Mouse (Mus musculus) splenic B cell, adult 2 months (primary cell): Measurements from ENCODE around the gene Mepe.

ENCODE experiments used
- DNase-seq: peaks from one replicate; pipeline ENCODE4 v3.0.0-alpha.2; 2011; ENCODE audit warnings: low read depth, low spot score
- H3K27me3 ChIP-seq: 2 replicates; pipeline ENCODE4 v1.6.1; 2012; ENCODE audit warnings: mild to moderate bottlenecking, low read length, moderate library complexity, mixed read lengths; ENCODE audit not compliant: control insufficient read depth, poor library complexity, insufficient read depth, severe bottlenecking
- H3K36me3 ChIP-seq: 2 replicates; pipeline ENCODE4 v1.6.1; 2012; ENCODE audit warnings: mild to moderate bottlenecking, low read length, moderate library complexity, mixed read lengths; ENCODE audit not compliant: control insufficient read depth, poor library complexity, insufficient read depth, severe bottlenecking

Gene Mepe

DNA sequence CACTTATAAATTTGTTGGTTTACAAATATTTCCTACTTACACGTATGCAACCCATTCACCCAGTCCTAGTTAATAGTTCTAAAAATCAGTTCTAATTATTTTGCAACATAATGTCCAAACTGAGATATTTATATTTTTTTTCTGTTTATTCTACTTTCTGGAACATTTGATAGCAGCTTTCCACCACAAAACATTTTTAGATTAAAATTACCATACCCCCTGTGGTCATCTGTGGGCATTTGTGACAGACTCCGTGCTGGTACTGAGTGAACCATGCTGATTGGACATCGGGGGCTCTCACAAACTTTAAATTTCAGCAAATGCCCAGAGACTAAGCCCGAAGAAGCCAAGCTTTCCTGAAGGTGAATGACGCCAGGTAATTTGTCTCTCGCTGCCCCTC, at the start of gene Mepe:
Mepe (plus strand) TSS at position 301 of the 400 bp plus-strand sequence.
- H3K27me3 ChIP-seq, result no peaks in the 10 kb centered on the region
- no peaks in the 10 kb centered on the region for H3K36me3 ChIP-seq
- DNase-seq, result no peak

DNA sequence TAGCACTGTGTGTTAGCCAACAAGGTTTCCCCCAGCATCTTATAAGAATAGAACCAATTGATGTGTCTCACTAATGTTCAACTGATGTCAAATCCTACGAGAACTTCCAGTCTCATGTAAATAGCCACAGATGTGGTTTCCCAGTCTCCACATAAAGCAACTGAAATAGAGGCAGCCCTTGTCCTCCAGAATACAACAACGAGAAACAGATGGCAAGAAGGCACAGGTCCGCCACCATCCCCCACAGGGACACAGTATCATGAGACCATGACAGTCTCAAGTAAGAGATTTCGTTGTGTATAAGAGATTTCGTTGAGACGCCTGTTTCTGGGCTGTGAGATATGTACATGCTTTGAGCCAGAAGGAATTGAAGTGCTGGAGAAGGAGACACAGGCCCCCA, 30.9 kb upstream of the Mepe start:
- DNase-seq, result no peak
- H3K27me3 ChIP-seq, result no peaks in the 10 kb centered on the region
- no peaks in the 10 kb centered on the region for H3K36me3 ChIP-seq

DNA sequence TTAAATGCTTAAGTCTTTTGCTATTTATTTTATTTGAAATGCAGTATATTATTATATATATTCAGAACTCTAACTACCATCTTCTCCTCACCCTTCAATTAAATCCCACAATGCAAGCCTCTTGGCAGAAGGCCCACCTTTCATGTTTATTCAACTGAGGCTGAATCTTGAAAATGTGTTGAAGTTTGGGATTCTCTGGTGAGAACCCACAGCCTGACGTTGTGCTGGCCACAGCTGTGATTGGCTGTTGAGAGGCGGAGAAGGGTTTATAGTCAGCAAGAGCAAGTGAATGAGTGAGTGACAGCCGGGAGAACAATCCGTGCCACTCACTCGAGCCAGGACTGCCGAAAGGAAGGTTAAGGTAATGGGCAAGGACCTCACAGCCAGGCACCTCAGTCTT, 26.1 kb upstream of the Mepe start, which contains the start of gene Ibsp:
Ibsp (plus strand) TSS at position 178 of the 400 bp plus-strand sequence.
- no peaks in the 10 kb centered on the region for H3K27me3 ChIP-seq
- DNase-seq, result no peak

DNA sequence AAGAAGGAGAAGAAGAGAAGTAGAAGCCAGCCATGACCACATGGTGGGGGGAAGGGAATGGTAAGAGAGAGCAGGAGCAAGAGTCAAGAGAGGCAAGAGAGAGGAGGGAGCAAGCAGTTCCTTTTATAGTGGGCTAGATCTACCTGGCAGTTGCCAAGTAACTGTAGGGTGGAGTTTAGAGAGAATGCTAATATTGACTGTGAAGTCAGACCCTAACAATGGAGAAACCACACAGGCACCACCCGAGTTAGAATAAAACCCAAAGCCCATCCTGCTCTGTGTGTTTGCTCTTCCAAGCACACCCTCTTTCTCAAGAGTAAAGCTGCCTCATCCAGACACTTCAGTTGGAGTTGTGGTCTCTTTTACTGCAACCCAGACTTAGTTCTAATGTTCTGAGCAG, 11.1 kb upstream of the Mepe start:
- Histone ChIP-seq H3K36me3 (no peaks in the 10 kb centered on the region), H3K27me3 (no peaks in the 10 kb centered on the region)
- DNase-seq, result no peak

More for the DNA sequence above, 26.1 kb upstream of the Mepe start, which contains the start of gene Ibsp:
- no peaks in the 10 kb centered on the region for H3K36me3 ChIP-seq

DNA sequence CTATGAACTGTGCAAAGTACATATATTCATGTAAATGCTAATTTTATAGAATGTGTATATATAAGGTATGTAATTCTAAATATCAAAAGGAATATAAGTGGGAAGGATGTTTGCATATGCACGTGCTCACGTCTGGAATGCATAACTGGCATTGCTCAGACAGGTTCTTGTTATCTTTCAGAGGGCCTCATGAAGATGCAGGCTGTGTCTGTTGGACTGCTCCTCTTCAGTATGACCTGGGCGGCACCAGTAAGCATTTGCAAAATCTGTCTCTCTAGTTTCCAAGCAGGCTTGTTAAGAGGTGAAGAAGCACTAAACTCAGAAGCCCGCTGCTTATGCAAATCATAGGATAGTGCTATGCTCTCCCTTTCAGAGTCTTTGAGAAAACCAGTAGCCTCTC, 1.8 kb downstream of the Mepe start:
- Histone ChIP-seq H3K27me3 (no peaks in the 10 kb centered on the region), H3K36me3 (no peaks in the 10 kb centered on the region)
- DNase-seq, result no peak

DNA sequence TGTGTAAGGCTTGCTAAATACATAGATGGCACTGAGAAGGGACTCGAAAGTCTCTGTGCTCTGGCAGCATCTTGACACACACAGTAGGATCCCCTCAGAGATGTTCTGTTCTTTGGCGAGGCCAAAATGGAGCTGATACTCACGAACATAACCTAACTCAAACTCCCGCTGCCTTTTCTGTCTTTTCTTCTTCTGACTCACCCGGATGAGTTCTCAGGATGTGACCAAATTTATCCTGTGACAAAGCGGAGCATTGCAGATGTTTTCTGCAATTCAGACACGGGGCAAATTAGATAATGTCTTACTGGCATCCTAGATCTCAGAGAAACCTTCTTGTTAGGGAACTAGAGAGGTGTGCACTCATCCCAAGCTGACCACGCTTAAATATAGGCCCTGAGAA, 2.3 kb downstream of the Mepe start:
- no peak for DNase-seq
- Histone ChIP-seq H3K27me3 (no peaks in the 10 kb centered on the region), H3K36me3 (no peaks in the 10 kb centered on the region)

DNA sequence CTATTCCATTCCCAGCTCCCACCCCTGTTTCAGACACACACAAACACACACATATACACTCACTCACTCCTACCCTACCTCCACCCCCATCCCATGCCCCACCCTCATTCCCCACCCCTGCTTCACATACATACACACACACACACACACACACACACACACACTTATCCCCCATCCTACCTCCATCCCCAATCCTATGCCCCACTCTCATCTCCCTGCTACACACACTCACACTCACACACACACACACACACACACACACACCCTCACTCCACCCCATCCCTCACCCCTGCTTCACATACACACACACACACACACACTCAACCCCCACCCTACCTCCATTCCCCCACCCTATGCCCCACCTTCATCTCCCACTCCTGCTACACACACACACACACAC, 2.7 kb downstream of the Mepe start:
- no peaks in the 10 kb centered on the region for H3K36me3 ChIP-seq
- no peak for DNase-seq
- H3K27me3 ChIP-seq, result no peaks in the 10 kb centered on the region

DNA sequence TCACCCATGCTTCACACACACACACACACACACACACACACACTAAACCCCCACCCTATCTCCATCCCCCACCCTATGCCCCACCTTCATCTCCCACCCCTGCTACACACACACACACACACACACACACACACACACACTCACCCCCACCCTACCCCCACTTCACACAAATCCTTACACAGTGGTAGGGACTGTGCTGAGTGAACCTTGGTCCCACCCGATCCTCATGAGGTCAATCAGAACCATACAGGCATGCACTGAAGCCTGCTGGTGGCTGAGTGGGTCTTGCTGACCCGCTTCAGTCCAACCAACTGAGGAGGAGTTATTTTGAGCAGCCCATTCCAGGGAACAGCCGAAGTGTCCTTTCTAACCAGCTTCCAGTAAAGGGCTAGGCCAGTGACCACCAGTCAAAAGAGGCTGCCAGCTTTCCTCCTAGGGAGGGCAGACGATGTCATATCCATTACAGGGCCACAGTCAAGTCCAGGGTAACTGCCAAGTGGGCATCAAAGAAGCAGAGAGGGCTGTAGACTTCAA, 3.3 kb downstream of the Mepe start:
- no peak for DNase-seq
- no peaks in the 10 kb centered on the region for H3K36me3 ChIP-seq
- H3K27me3 ChIP-seq, result no peaks in the 10 kb centered on the region

DNA sequence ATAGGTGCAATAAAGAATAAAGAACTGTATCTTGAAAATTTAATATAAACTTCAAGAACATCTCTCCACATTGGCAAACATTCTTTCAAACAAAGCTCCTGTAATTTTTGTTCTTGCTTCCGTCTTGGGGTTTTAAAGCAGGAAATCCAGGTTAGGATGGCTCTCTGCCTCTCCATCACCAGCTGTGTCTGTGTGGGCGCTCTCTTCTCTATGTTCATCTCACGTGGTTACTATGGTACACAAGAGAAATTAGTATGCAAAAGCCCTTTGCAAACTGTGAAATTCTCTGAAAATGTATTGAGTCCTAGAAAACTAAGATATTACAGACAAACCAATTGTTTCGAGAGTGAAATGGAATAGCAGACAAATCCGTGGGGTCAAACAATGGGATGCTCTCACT, 4.3 kb downstream of the Mepe start:
- DNase-seq, result no peak
- Histone ChIP-seq H3K27me3 (no peaks in the 10 kb centered on the region), H3K36me3 (no peaks in the 10 kb centered on the region)

DNA sequence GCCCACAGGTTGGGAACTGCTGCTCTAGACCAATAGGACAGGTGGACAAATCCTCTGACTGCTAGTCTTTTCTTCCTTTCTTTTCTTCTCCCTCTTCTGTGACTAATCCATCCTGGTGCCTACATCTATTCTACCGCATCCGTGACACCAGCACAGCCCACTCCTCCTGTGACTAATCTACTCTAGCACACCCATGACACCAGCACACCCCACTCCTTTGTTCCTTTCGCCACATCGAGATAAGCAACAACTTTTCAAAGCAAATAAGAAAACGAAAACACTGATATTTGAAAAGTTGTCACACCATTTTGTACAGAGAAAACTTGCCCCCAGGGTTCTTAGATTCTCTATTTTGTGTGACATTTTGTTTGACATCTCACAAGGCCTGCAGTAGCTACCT, 5.0 kb downstream of the Mepe start:
- DNase-seq, result no peak
- Histone ChIP-seq H3K27me3 (no peaks in the 10 kb centered on the region), H3K36me3 (no peaks in the 10 kb centered on the region)

DNA sequence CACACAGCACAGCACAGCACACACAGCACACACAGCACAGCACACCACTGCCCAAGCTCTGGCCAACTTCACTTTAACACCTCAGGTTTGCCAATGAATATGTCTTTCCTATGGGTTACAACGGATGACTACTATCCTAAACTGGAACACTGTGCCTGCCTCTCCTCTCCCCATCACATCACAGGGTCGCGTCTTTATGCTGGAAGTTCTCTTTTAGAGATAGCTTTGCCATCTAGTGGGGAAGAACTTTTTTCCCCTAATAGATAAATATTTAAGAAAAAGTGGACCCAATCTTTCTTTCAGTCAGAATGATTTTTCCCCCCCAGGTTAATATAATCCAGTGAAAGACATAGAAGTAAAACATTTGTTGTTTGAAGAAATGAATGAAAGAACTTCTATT, 7.2 kb downstream of the Mepe start:
- Histone ChIP-seq H3K27me3 (no peaks in the 10 kb centered on the region), H3K36me3 (no peaks in the 10 kb centered on the region)
- no peak for DNase-seq

DNA sequence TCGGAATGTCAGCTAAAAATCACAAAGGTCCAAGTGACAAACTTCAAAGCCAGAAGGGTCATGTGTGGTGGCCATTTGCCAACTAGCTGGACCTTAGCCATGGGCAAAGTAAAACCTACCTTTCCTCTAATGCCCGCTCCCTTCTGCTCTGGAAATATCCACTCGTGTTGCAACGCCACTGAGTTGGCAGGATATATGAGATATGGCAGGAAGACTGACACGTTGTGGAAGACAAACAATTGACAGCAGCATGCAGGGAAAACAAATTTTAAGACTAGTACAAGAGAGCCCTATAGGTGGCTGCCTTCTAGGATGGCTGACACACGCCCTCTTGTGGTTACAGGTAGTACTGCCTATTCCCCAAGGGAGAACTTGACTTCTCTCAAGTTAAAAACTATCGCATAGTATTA, 8.1 kb downstream of the Mepe start:
- no peaks in the 10 kb centered on the region for H3K36me3 ChIP-seq
- H3K27me3 ChIP-seq, result no peaks in the 10 kb centered on the region
- DNase-seq, result peak; percentile 43

DNA sequence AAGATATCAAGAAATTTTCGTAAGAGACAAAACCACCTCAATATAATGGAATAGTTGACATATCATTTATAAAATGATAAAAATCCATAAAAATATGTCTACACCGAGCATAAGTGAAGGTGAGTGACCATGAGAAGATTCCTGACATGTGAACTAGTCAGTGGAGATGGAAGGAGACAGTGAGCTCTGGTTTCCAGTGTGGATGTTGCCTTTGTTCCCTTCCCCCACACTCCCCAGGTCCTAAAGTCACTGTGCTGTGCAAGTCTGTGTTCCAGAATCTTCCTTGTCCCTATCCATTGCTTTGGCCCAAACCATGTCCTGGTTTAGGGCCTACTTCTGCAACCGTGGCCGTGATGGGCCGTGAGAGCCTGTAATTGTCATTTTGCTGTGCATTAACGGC, 8.5 kb downstream of the Mepe start:
- no peak for DNase-seq
- Histone ChIP-seq H3K27me3 (no peaks in the 10 kb centered on the region), H3K36me3 (no peaks in the 10 kb centered on the region)

DNA sequence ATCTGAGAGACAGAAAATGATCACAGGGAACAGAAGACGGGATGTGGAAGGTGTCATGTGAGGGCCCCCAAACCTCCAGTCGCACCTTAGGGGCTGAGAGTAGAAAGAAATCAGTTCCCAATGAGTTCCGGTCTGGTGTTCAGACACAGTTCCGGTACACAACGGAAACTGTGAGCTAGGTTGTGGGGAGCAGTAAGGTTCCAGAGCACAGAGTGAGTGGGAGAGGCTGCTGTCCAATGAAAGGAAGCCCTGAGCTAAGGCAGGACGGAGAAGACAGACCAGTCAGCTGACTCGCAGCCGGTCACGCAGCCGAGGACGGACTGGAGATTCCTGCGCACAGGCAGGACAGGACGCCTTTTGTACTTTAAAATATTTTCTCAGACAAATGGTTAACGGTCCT, 9.4 kb downstream of the Mepe start:
- DNase-seq, result no peak
- Histone ChIP-seq H3K27me3 (no peaks in the 10 kb centered on the region), H3K36me3 (no peaks in the 10 kb centered on the region)

DNA sequence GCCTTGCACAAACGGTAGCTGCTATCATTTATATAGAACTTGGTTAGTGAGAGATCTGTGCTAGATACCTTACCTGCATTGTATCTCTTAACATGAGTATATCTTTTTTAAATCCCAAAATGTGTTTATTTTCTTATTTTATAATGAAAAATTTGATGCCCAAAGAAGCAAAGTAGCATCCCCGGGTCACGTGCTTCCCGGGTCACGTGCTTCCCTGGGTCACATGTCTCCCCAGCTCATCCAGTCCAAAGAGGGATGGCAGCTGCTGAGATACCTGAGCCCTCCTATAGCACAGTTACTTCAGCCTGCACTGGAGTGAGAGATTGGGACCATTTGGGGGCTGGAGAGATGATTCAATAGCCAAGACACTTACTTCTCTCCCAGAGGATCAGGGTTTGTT, 10.8 kb downstream of the Mepe start:
- DNase-seq, result no peak
- Histone ChIP-seq H3K36me3 (no peaks in the 10 kb centered on the region), H3K27me3 (no peaks in the 10 kb centered on the region)

DNA sequence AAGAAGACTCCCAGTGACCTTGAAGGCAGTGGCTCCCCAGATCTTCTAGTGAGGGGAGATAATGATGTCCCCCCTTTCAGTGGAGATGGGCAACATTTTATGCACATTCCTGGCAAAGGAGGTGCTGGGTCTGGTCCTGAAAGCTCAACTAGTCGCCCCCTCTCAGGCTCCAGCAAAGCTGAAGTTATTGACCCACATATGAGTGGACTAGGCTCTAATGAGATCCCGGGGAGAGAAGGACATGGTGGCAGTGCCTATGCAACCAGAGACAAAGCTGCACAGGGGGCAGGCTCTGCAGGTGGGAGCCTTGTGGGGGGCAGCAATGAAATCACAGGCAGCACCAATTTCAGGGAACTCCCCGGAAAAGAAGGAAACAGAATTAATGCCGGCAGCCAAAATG, 12.4 kb downstream of the Mepe start:
- no peaks in the 10 kb centered on the region for H3K27me3 ChIP-seq
- DNase-seq, result no peak

More for the DNA sequence above, 12.4 kb downstream of the Mepe start:
- H3K36me3 ChIP-seq, result no peaks in the 10 kb centered on the region
